15 mouse cellular contexts compared by ENCODE assay signal in genomic region chr3:153701752-153702740, GRCm38 (mm10). TPM values are rescaled to one million over a fixed set of nuclear protein-coding genes. Genes with fewer than 3 reads are reported as not detected.
DNase-seq lines count a peak whose midpoint lies in the region; ATAC-seq and TF ChIP-seq lines count a peak whose summit lies in the region.
"Had no signal": no experiment of that assay in that cellular context is flagged by ENCODE, and none has a peak within 500 bp of the region (broad histone marks: within the 10 kb centered on the region; RNA-seq: fewer than 3 reads in every experiment).

No protein-coding gene starts in this region.

- H3K4me2 ChIP-seq in heart, embryonic 15.5 days, result no peak overlapping the region
- no peak overlapping the region for H3K4me2 ChIP-seq in lung, embryonic 14.5 days
- no peak overlapping the region for H3K4me2 ChIP-seq in forebrain, embryonic 16.5 days (ENCODE audit: low read length)
- H3K4me2 ChIP-seq: embryonic facial prominence, embryonic 15.5 days; hindbrain, embryonic 15.5 days had no signal

- H3K27me3 ChIP-seq in heart, embryonic 15.5 days, result no peaks in the 10 kb centered on the region
- no peaks in the 10 kb centered on the region for H3K27me3 ChIP-seq in lung, embryonic 14.5 days (ENCODE audit: insufficient read depth, low read length)
- no peaks in the 10 kb centered on the region for H3K27me3 ChIP-seq in forebrain, embryonic 16.5 days (replicated peaks; ENCODE audit: control insufficient read depth, insufficient read depth, low read length)
- H3K27me3 ChIP-seq: embryonic facial prominence, embryonic 15.5 days; hindbrain, embryonic 15.5 days had no signal

- 0 out of 2 replicates have a peak, but pooled peaks have one; percentile 6 for TF ChIP-seq CTCF in lung, embryonic 14.5 days (IDR thresholded peaks at IDR 0.05; ENCODE audit: low read depth)

- H3K4me1 ChIP-seq in heart, embryonic 15.5 days (replicated peaks), result peaks cover 19% of the 10 kb centered on the region
- H3K4me1 ChIP-seq in lung, embryonic 14.5 days (ENCODE audit: insufficient read depth), result peaks cover 7% of the 10 kb centered on the region; the same call in 1 of the 2 replicates
- H3K4me1 ChIP-seq in forebrain, embryonic 16.5 days (replicated peaks; ENCODE audit: control insufficient read depth, insufficient read depth, low read length), result peaks cover 7% of the 10 kb centered on the region; the same call in 1 of the 2 replicates

- WGBS in heart, embryonic 15.5 days, result 45% methylated on average over 15 of the region's 15 CpGs
- 53% methylated on average over 15 of the region's 15 CpGs for WGBS in lung, embryonic 14.5 days
- WGBS in forebrain, embryonic 16.5 days, result 17% methylated on average over 15 of the region's 15 CpGs

- 0 out of 2 replicates have a peak overlapping the region, but pooled peaks have one; percentile 1 for H3K27ac ChIP-seq in heart, embryonic 15.5 days
- H3K27ac ChIP-seq in lung, embryonic 14.5 days (ENCODE audit: low read depth), result no peak overlapping the region
- no peak overlapping the region for H3K27ac ChIP-seq in forebrain, embryonic 16.5 days (ENCODE audit: low read length)
- H3K27ac ChIP-seq: embryonic facial prominence, embryonic 15.5 days; hindbrain, embryonic 15.5 days had no signal

- H3K36me3 ChIP-seq in heart, embryonic 15.5 days, result no peaks in the 10 kb centered on the region
- no peaks in the 10 kb centered on the region for H3K36me3 ChIP-seq in lung, embryonic 14.5 days (ENCODE audit: insufficient read depth)
- no peaks in the 10 kb centered on the region for H3K36me3 ChIP-seq in forebrain, embryonic 16.5 days (ENCODE audit: control insufficient read depth, insufficient read depth)
- H3K36me3 ChIP-seq: embryonic facial prominence, embryonic 15.5 days; hindbrain, embryonic 15.5 days had no signal

- H3K4me3 ChIP-seq in heart, embryonic 15.5 days, result no peak overlapping the region
- no peak overlapping the region for H3K4me3 ChIP-seq in lung, embryonic 14.5 days (ENCODE audit: low read depth, low read length)
- H3K4me3 ChIP-seq in forebrain, embryonic 16.5 days (replicated peaks; ENCODE audit: low read length), result no peak overlapping the region
- H3K4me3 ChIP-seq: embryonic facial prominence, embryonic 15.5 days; hindbrain, embryonic 15.5 days; myocyte had no signal

- no peak overlapping the region for H3K9ac ChIP-seq in heart, embryonic 15.5 days
- no peak overlapping the region for H3K9ac ChIP-seq in lung, embryonic 14.5 days
- no peak overlapping the region for H3K9ac ChIP-seq in forebrain, embryonic 16.5 days (replicated peaks; ENCODE audit: low read depth, low read length)
- H3K9ac ChIP-seq: embryonic facial prominence, embryonic 15.5 days; hindbrain, embryonic 15.5 days had no signal

- no peaks in the 10 kb centered on the region for H3K9me3 ChIP-seq in heart, embryonic 15.5 days (replicated peaks)
- no peaks in the 10 kb centered on the region for H3K9me3 ChIP-seq in lung, embryonic 14.5 days (ENCODE audit: low read depth, low read length)
- H3K9me3 ChIP-seq in forebrain, embryonic 16.5 days (ENCODE audit: control insufficient read depth, low read length), result no peaks in the 10 kb centered on the region
- H3K9me3 ChIP-seq: embryonic facial prominence, embryonic 15.5 days; hindbrain, embryonic 15.5 days had no signal

- no peak for ATAC-seq in heart, embryonic 15.5 days (replicated peaks; ENCODE audit: insufficient number of reproducible peaks, insufficient read depth, low FRiP score, low read depth)
- ATAC-seq in lung, embryonic 14.5 days (ENCODE audit: insufficient read depth), result no peak
- ATAC-seq in forebrain, embryonic 16.5 days, result 0 out of 2 replicates have a peak, but pooled peaks have one; percentile 20

- DNase-seq in heart, adult 11 months, result no peak
- peak; percentile 27 for DNase-seq in lung, embryonic 14.5 days
- no peak for DNase-seq in lung, adult 18-20 months
- DNase-seq in retina, embryonic 14.5 days (ENCODE audit: low spot score), result peak; percentile 55
- DNase-seq in cerebellum, postnatal 10 days, result no peak
- no peak for DNase-seq in lung, postnatal 25 days (ENCODE audit: low spot score)
- DNase-seq: adrenal gland, postnatal 36 days; cerebellum, adult 11-12 months; left cerebral cortex, postnatal 4 days; right cerebral cortex, postnatal 14 days had no signal

RNA-seq across cellular contexts. Expression of gene St6galnac3, which starts 22.9 kb away (rescaled TPM):
- 15.8 and 25.5 TPM in 2 replicates for polyA plus RNA-seq in heart, embryonic 15.5 days (2015; fragmentation: Nextera tagmentation; extraction: Ambion mirVana)
- 34.1 and 34.8 TPM in 2 replicates for polyA plus RNA-seq in lung, embryonic 14.5 days (2014; fragmentation: Nextera tagmentation; extraction: Ambion mirVana)
- 23.5 and 23.7 TPM in 2 replicates for polyA plus RNA-seq in forebrain, embryonic 16.5 days (2015; fragmentation: Nextera tagmentation; extraction: Ambion mirVana)
- polyA plus RNA-seq: myocyte had no signal

Comparison
In these comparisons a context has a peak if more than half of its experiments do, and no peak if none do; other contexts are left out.
1. DNase-seq: peak in lung, embryonic 14.5 days (single experiment) and retina, embryonic 14.5 days (single experiment); none in heart, adult 11 months (single experiment), lung, adult 18-20 months (0 of 2), cerebellum, postnatal 10 days (0 of 2) and lung, postnatal 25 days (single experiment).